Mouse (Mus musculus) CH12.LX (cell line): ENCODE results near the gene Cenpp. TPM values are rescaled to one million over a fixed set of nuclear protein-coding genes. Genes with fewer than 3 reads are reported as not detected.

Source experiments
- DNase-seq: peaks from one replicate; pipeline ENCODE4 v3.0.0-alpha.2; 2013; ENCODE audit errors: extremely low read depth
- H3K27ac ChIP-seq: 2 replicates; pipeline ENCODE4 v1.5.1; 2012; ENCODE audit warnings: low read depth, mild to moderate bottlenecking, control low read depth, moderate library complexity; ENCODE audit not compliant: insufficient read depth
- H3K27me3 ChIP-seq: replicated peaks from 2 replicates; pipeline ENCODE3; 2012; ENCODE audit warnings: inconsistent platforms
- H3K36me3 ChIP-seq, 2 experiments: replicated peaks in 1 of 2; 2 replicates each; pipeline versions ENCODE3 to v1.6.1; 2012; ENCODE audit warnings: inconsistent platforms in 1 of 2, low read length in 1 of 2, mild to moderate bottlenecking in 1 of 2, mixed read lengths in 1 of 2, moderate library complexity in 1 of 2; ENCODE audit not compliant: control insufficient read depth in 1 of 2, insufficient read depth in 1 of 2
- H3K4me1 ChIP-seq, 2 experiments: 2 replicates each; pipeline ENCODE4 v1.6.1; 2012; ENCODE audit warnings: inconsistent platforms in 1 of 2, moderate library complexity in 1 of 2; ENCODE audit not compliant: insufficient read depth in 2 of 2, control insufficient read depth in 1 of 2
- H3K4me2 ChIP-seq: 2 replicates; pipeline ENCODE4 v1.6.1; 2012; ENCODE audit warnings: low read depth, mild to moderate bottlenecking, control low read depth; ENCODE audit not compliant: poor library complexity, insufficient read depth, severe bottlenecking
- H3K4me3 ChIP-seq, 3 experiments: fragments of 150-350 bp in 1 of 3; sonication (generic) in 1 of 3; replicated peaks in 1 of 3; 2 replicates each; pipeline versions ENCODE3 to v1.5.1; 2011 to 2012; ENCODE audit warnings: low read depth in 2 of 3, low read length in 2 of 3, mild to moderate bottlenecking in 2 of 3, moderate library complexity in 2 of 3, control low read depth in 1 of 3, improper control_type of control experiment in 1 of 3, inconsistent platforms in 1 of 3, mixed read lengths in 1 of 3; ENCODE audit not compliant: poor library complexity in 1 of 3
- H3K79me2 ChIP-seq: replicated peaks from 2 replicates; pipeline ENCODE4 v1.6.1; 2012; ENCODE audit warnings: mild to moderate bottlenecking, moderate library complexity; ENCODE audit not compliant: control insufficient read depth, poor library complexity, insufficient read depth, severe bottlenecking; ENCODE audit errors: extremely low read depth
- H3K9ac ChIP-seq: 2 replicates; pipeline ENCODE4 v1.6.1; 2012; ENCODE audit warnings: low read depth, mild to moderate bottlenecking, control low read depth, moderate library complexity; ENCODE audit not compliant: insufficient read depth
- H3K9me3 ChIP-seq: replicated peaks from 2 replicates; pipeline ENCODE3; 2012; ENCODE audit warnings: low read length, inconsistent platforms, mixed read lengths
- BHLHE40 ChIP-seq: IDR thresholded peaks from 2 replicates; pipeline ENCODE4 v1.6.1; 2011; ENCODE audit warnings: mild to moderate bottlenecking, low read depth, low read length, improper control_type of control experiment
- CHD1 ChIP-seq: IDR thresholded peaks from 2 replicates; pipeline ENCODE4 v1.6.1; 2012; ENCODE audit warnings: low read depth, low read length, improper control_type of control experiment, inconsistent platforms
- E2F4 ChIP-seq: IDR thresholded peaks from 2 replicates; pipeline ENCODE4 v1.6.1; 2011; ENCODE audit warnings: low read depth, low read length, improper control_type of control experiment; ENCODE audit not compliant: insufficient replicate concordance
- ELF1 ChIP-seq: IDR thresholded peaks from 2 replicates; pipeline ENCODE4 v1.6.1; 2014; ENCODE audit warnings: low read depth, mild to moderate bottlenecking, inconsistent platforms, low read length, improper control_type of control experiment
- ETS1 ChIP-seq: conservative IDR thresholded peaks from 2 replicates; pipeline ENCODE4 v1.6.1; 2012; ENCODE audit warnings: low read depth, mild to moderate bottlenecking, inconsistent platforms, low read length, improper control_type of control experiment, moderate library complexity
- GABPA ChIP-seq: IDR thresholded peaks from 2 replicates; pipeline ENCODE4 v1.6.1; 2012; ENCODE audit warnings: low read depth, low read length, improper control_type of control experiment, inconsistent platforms; ENCODE audit not compliant: insufficient replicate concordance
- HCFC1 ChIP-seq: IDR thresholded peaks from 2 replicates; pipeline ENCODE4 v1.6.1; 2012; ENCODE audit warnings: low read depth, mild to moderate bottlenecking, inconsistent platforms, low read length, improper control_type of control experiment
- JUN ChIP-seq: IDR thresholded peaks from 2 replicates; pipeline ENCODE4 v1.6.1; 2011; ENCODE audit warnings: low read depth, mild to moderate bottlenecking, low read length, improper control_type of control experiment, moderate library complexity; ENCODE audit not compliant: insufficient read depth
- JUND ChIP-seq: conservative IDR thresholded peaks from 2 replicates; pipeline ENCODE4 v1.6.1; 2011; ENCODE audit warnings: low read depth, low read length, improper control_type of control experiment
- KAT2A ChIP-seq: IDR thresholded peaks from 2 replicates; pipeline ENCODE4 v1.6.1; 2012; ENCODE audit warnings: low read length, improper control_type of control experiment, inconsistent platforms; ENCODE audit not compliant: insufficient replicate concordance
- MAX ChIP-seq: IDR thresholded peaks from 2 replicates; pipeline ENCODE4 v1.6.1; 2011; ENCODE audit warnings: low read length, improper control_type of control experiment
- MEF2A ChIP-seq: IDR thresholded peaks from 2 replicates; pipeline ENCODE4 v1.6.1; 2014; ENCODE audit warnings: low read depth, mild to moderate bottlenecking, inconsistent platforms, low read length, improper control_type of control experiment, borderline replicate concordance
- MXI1 ChIP-seq: IDR thresholded peaks from 2 replicates; pipeline ENCODE4 v1.6.1; 2011; ENCODE audit warnings: mild to moderate bottlenecking, low read depth, low read length, improper control_type of control experiment
- MYC ChIP-seq: IDR thresholded peaks from 2 replicates; pipeline ENCODE4 v1.6.1; 2011; ENCODE audit warnings: low read depth, mild to moderate bottlenecking, improper control_type of control experiment, low read length
- NELFE ChIP-seq: IDR thresholded peaks from 2 replicates; pipeline ENCODE4 v1.6.1; 2011; ENCODE audit warnings: low read depth, low read length, improper control_type of control experiment
- NRF1 ChIP-seq: IDR thresholded peaks from 2 replicates; pipeline ENCODE4 v1.6.1; 2014; ENCODE audit warnings: low read depth, mild to moderate bottlenecking, inconsistent platforms, low read length, improper control_type of control experiment, moderate library complexity
- POLR2A ChIP-seq: IDR thresholded peaks from 2 replicates; pipeline ENCODE4 v1.6.1; 2011; ENCODE audit warnings: low read depth, mild to moderate bottlenecking, improper control_type of control experiment, low read length
- POLR2AphosphoS2 ChIP-seq: IDR thresholded peaks from 2 replicates; pipeline ENCODE4 v1.6.1; 2011; ENCODE audit warnings: low read depth, low read length, improper control_type of control experiment
- RAD21 ChIP-seq: IDR thresholded peaks from 2 replicates; pipeline ENCODE4 v1.6.1; 2011; ENCODE audit warnings: low read depth, mild to moderate bottlenecking, low read length, improper control_type of control experiment, moderate library complexity
- SIN3A ChIP-seq: IDR thresholded peaks from 2 replicates; pipeline ENCODE4 v1.6.1; 2012; ENCODE audit warnings: low read length, improper control_type of control experiment, inconsistent platforms
- TBP ChIP-seq: conservative IDR thresholded peaks from 2 replicates; pipeline ENCODE4 v1.6.1; 2011; ENCODE audit warnings: low read depth, low read length, improper control_type of control experiment
- TCF12 ChIP-seq: IDR thresholded peaks from 2 replicates; pipeline ENCODE4 v1.6.1; 2014; ENCODE audit warnings: low read depth, mild to moderate bottlenecking, inconsistent platforms, low read length, improper control_type of control experiment
- UBTF ChIP-seq: IDR thresholded peaks from 2 replicates; pipeline ENCODE4 v1.6.1; 2012; ENCODE audit warnings: low read depth, mild to moderate bottlenecking, inconsistent platforms, low read length, improper control_type of control experiment, moderate library complexity
- USF1 ChIP-seq: IDR thresholded peaks from 2 replicates; pipeline ENCODE4 v1.6.1; 2014; ENCODE audit warnings: low read depth, mild to moderate bottlenecking, inconsistent platforms, low read length, improper control_type of control experiment
- ZC3H11A ChIP-seq: IDR thresholded peaks from 2 replicates; pipeline ENCODE4 v1.6.1; 2012; ENCODE audit warnings: low read depth, mild to moderate bottlenecking, inconsistent platforms, low read length, improper control_type of control experiment
- ZKSCAN1 ChIP-seq: IDR thresholded peaks from 2 replicates; pipeline ENCODE4 v1.6.1; 2012; ENCODE audit warnings: low read depth, inconsistent platforms, low read length, improper control_type of control experiment, borderline replicate concordance
- ZNF384 ChIP-seq: IDR thresholded peaks from 2 replicates; pipeline ENCODE4 v1.6.1; 2012; ENCODE audit warnings: low read depth, low read length, improper control_type of control experiment, inconsistent platforms
- dilution Hi-C: fragments of 300-500 bp; cut with MboI; formaldehyde crosslinking; loops from 2 replicates; pipeline ENCODE4 v1.14.3; 2020; ENCODE audit warnings: low sequenced_read_pairs; ENCODE audit not compliant: extremely low pct_unique_long_range_greater_than_20kb, extremely low pct_ligation_motif_present
- in situ Hi-C: fragments of 300-500 bp; cut with MboI; formaldehyde crosslinking; loops from 3 replicates; pipeline ENCODE4 v1.14.3; 2019; ENCODE audit warnings: low sequenced_read_pairs, low pct_ligation_motif_present, low pct_unique_long_range_greater_than_20kb, mixed read lengths
- polyA plus RNA-seq: library from polyadenylated mRNA; unstranded; fragments of >175 nt; gene quantifications from 2 replicates; pipeline ENCODE4 v1.2.1, GENCODE M21; 2012; ENCODE audit warnings: low read depth; ENCODE audit not compliant: insufficient read length
- total RNA-seq, 2 experiments: library from RNA; depleted of rRNA; stranded (reverse); fragments of 300-350 nt in 1 of 2; fragments of >200 nt in 1 of 2; gene quantifications; 2 replicates each; pipeline ENCODE4 v1.2.3; 2012 to 2014

The Cenpp gene
- total and polyA plus RNA-seq, 3 experiments, result 11.2 to 35.3 (median 11.8) TPM

GRCm38 (mm10) chr13:49471981-49472675, 180.5 kb downstream of the Cenpp start:
- Histone ChIP-seq H3K9me3 (no peaks in the 10 kb centered on the region), H3K4me1 (peaks cover 7 to 11% of the 10 kb centered on the region in 2 experiments), H3K27ac (no peak overlapping the region), H3K36me3 (peaks cover 0 to 15% of the 10 kb centered on the region in 2 experiments), H3K4me2 (no peak overlapping the region), H3K79me2 (no peaks in the 10 kb centered on the region), H3K4me3 (no peak overlapping the region), H3K27me3 (no peaks in the 10 kb centered on the region), H3K9ac (no peak overlapping the region)
- TF ChIP-seq MEF2A, result no peak
- no peak for TF ChIP-seq NELFE
- TF ChIP-seq MYC, result no peak
- TF ChIP-seq MXI1, result no peak
- no peak for TF ChIP-seq ETS1
- TF ChIP-seq UBTF, result no peak
- TF ChIP-seq BHLHE40, result no peak
- no peak for TF ChIP-seq ZC3H11A
- TF ChIP-seq TBP, result no peak
- no peak for TF ChIP-seq MAX
- TF ChIP-seq POLR2A, result no peak
- TF ChIP-seq E2F4, result no peak
- TF ChIP-seq ZKSCAN1, result no peak
- TF ChIP-seq CHD1, result no peak
- no peak for TF ChIP-seq JUN
- no peak for TF ChIP-seq ELF1
- TF ChIP-seq POLR2AphosphoS2, result no peak
- no peak for TF ChIP-seq ZNF384
- DNase-seq, result no peak
- in situ Hi-C loops (no loop called here), dilution Hi-C loops (no loop called here)

- H3K79me2 ChIP-seq, result no peaks in the 10 kb centered on the region
- no peak overlapping the region for H3K27ac ChIP-seq
- H3K4me1 ChIP-seq, result peaks cover 7 to 21% of the 10 kb centered on the region in 2 experiments
- no peaks in the 10 kb centered on the region for H3K9me3 ChIP-seq
- dilution Hi-C loops (no loop called here), in situ Hi-C loops (no loop called here)
- no peak for DNase-seq
- H3K36me3 ChIP-seq, result peaks cover 0 to 22% of the 10 kb centered on the region in 2 experiments
- H3K4me3 ChIP-seq, result no peak overlapping the region
- no peaks in the 10 kb centered on the region for H3K27me3 ChIP-seq
- no peak overlapping the region for H3K4me2 ChIP-seq
- TF ChIP-seq JUND, result no peak
- no peak for TF ChIP-seq SIN3A
- no peak for TF ChIP-seq UBTF
- no peak for TF ChIP-seq BHLHE40
- no peak for TF ChIP-seq TCF12
- no peak for TF ChIP-seq USF1
- TF ChIP-seq NRF1, result no peak
- no peak for TF ChIP-seq JUN
- no peak for TF ChIP-seq HCFC1
- TF ChIP-seq E2F4, result no peak
- no peak for TF ChIP-seq RAD21
- no peak for TF ChIP-seq GABPA
- TF ChIP-seq ZNF384, result no peak
- TF ChIP-seq KAT2A, result no peak
- TF ChIP-seq ZKSCAN1, result no peak
- H3K9ac ChIP-seq, result no peak overlapping the region
Observed at GRCm38 (mm10) chr13:49470806-49471205, 181.8 kb downstream of the Cenpp start.
